Mouse (Mus musculus): ENCODE data around the gene Slc37a4.
A peak's percentile ranks its signal among the peaks of the same experiment; 100 is the strongest.
"Not testable (repeated sequence)": the region's sequence is repeated elsewhere in the genome, so short reads cannot be mapped to it uniquely, and the experiment has no call there.

Gene Slc37a4

DNA sequence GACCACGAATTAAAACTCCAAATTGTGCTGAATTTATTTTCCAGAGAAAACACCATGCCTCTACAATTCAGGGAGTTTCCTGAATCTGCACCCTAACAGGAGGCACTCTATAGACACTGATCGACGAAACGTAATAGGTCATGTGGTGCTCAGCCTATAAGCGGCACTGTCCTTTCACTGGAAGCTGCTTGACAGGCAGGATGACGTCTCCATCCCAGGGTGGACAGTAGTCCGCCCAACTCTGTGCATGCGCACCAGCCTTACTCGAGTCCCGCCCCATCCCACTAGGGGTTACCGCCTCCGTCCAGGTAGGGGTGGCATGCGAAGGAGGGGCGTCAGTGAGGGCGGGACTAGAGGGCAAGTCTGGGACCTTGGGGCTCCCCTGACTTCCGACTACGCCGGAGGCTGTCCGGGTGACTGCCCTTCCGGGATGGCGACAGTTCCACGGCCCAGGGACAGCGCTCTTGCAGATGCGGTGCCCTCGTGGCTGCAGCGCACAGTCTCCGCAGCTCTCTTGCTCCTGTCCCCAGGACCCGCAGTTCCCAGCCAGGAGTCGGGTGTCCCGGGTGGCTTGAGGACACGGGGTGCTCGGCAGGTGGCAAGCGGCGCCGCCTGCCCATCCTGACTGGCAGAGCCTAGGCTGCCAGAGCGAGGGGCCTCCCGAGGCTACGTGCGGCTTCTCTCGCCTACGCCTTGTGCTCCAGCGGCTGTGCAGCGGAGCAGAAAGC, at the start of gene Slc37a4:
Gene Slc37a4 (plus strand): TSS at position 169 of the 728 bp plus-strand sequence.
- peak; percentile 84 for DNase-seq (ENCODE audit: low read depth, low spot score)

GRCm38 (mm10) chr9:44347166-44347565, 49.5 kb upstream of the Slc37a4 start:
- DNase-seq (ENCODE audit: low read depth, low spot score): no peak

DNA sequence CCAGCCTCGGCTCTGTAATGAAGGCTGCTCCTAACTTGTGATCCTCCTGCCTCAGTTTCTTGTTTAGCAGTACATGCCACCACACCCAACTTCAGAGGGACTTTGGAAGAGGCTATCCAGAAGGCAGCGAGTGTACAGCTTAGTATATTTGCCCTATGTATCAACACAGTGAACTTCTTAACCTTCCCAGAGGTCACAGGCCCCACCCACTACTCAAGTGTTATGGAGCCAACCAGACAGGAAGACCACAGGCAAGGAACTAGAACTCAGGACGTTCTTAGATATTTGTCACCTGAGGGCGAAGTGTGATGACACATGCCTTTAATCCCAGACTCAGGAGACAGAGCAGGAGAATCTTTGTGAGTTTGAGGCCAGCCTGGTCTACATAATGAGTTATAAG, 49.0 kb upstream of the Slc37a4 start:
- DNase-seq (ENCODE audit: low read depth, low spot score): no peak

DNA sequence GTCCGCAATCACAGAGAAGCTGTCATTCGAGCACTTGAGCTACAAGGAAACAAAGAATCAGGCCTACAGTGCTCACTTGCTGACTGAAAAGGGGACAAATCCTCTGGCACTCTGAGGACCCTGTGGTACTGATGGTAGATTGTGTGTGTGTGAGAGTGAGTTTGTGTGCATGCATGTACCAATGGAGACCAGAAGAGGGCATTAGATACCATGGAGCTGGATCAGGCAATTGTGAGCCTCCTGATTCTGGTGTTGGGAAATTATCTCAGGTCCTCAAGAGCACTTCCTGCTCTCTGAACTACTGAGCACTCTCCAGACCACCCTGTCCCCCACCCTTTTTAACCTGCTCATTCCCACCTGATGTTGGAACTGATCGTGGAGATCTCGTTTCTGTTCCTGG, 48.1 kb upstream of the Slc37a4 start:
- DNase-seq (ENCODE audit: low read depth, low spot score): no peak

GRCm38 (mm10) chr9:44351396-44351795, 45.3 kb upstream of the Slc37a4 start:
- DNase-seq (ENCODE audit: low read depth, low spot score): no peak

DNA sequence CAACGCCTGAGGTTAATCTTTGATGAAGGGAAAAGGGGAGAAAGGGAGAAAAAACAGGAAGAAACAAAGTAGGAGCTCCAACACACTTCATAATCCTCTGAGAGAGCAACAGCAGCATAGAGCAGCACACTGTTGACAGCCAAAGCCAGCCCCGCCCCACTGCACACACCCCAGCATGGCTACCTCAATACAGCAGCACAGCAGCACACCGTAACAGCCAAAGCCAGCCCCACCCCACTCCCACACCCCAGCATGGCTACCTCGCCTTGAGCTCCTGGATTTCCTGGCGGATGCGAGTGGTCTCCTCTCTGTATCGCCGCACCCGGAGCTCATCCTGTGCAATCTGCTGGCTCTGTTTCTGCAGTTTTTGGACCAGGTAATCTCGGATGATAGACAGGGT, 44.3 kb upstream of the Slc37a4 start:
- no peak for DNase-seq (ENCODE audit: low read depth, low spot score)

GRCm38 (mm10) chr9:44353142-44353541, 43.5 kb upstream of the Slc37a4 start:
- no peak for DNase-seq (ENCODE audit: low read depth, low spot score)

GRCm38 (mm10) chr9:44357207-44357606, 39.4 kb upstream of the Slc37a4 start:
- DNase-seq (ENCODE audit: low read depth, low spot score): no peak

GRCm38 (mm10) chr9:44361190-44361917, 35.3 kb upstream of the Slc37a4 start, which contains the start of gene Vps11:
TSS of gene Vps11 (minus strand) at chr9:44361670.
- DNase-seq (ENCODE audit: low read depth, low spot score): peak; percentile 95

DNA sequence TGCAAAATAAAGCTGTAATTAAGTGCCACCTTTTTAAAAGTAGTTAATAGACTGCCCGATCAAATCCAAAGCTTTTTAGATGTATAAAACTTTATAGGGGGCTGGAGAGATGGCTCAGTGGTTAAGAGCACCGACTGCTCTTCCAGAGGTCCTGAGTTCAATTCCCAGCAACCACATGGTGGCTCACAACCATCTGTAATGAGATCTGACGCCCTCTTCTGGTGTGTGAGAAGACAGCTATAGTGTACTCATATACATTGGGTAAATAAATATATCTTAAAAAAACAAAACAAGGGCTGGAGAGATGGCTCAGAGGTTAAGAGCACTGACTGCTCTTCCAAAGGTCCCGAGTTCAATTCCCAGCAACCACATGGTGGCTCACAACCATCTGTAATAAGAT, 34.7 kb upstream of the Slc37a4 start:
- not testable (repeated sequence) for DNase-seq (ENCODE audit: low read depth, low spot score)

DNA sequence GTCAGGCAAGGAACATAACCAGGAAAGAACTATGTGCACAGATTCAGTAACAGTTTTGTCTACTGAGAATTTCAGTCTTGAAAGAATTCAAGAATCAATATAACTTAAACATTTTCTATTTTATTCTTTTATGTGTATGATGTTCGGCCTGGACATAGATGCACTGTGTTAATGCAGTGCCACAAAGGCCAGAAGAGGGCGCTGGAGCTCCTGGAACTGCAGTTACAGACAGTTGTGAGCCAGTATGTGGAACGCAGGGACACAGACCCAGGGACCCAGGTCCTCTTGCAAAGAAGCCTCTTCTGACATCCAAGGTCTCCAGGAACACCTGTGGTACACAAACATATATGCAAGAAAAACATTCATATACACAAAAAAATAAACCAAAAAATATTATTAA, 32.2 kb upstream of the Slc37a4 start:
- no peak for DNase-seq (ENCODE audit: low read depth, low spot score)

- no peak for DNase-seq (ENCODE audit: low read depth, low spot score)
These were observed 23.3 kb upstream of the Slc37a4 start for GRCm38 (mm10) chr9:44373386-44373785.

GRCm38 (mm10) chr9:44376141-44376540, 20.5 kb upstream of the Slc37a4 start:
- DNase-seq (ENCODE audit: low read depth, low spot score): no peak

GRCm38 (mm10) chr9:44377335-44377734, 19.3 kb upstream of the Slc37a4 start:
- DNase-seq (ENCODE audit: low read depth, low spot score): not testable (repeated sequence)

DNA sequence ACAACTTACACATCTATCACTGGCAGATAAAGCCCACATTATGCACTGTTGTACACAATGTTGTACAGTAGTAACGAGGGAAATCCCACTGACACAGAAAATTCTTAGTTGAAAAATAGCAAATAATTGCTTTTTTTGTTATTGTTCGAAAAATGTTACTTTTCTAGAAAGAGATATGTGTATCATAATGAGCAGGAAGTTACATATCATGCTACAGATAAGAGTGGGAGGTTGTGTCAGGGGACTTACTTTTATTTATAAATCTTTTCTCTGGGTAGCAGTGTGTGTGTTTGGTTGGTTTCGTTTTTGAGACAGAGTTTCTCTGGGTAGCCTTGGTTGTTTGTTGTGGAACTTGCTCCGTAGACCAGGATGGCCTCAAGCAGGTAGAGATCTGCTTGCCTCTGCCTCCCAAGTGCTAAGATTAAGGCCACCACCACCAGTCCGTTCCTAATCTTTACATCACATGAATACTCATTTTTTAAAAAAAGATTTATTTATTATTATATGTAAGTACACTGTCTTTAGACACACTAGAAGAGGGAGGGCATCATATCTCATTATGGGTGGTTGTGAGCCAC, 18.4 kb upstream of the Slc37a4 start:
- no peak for DNase-seq (ENCODE audit: low read depth, low spot score)

DNA sequence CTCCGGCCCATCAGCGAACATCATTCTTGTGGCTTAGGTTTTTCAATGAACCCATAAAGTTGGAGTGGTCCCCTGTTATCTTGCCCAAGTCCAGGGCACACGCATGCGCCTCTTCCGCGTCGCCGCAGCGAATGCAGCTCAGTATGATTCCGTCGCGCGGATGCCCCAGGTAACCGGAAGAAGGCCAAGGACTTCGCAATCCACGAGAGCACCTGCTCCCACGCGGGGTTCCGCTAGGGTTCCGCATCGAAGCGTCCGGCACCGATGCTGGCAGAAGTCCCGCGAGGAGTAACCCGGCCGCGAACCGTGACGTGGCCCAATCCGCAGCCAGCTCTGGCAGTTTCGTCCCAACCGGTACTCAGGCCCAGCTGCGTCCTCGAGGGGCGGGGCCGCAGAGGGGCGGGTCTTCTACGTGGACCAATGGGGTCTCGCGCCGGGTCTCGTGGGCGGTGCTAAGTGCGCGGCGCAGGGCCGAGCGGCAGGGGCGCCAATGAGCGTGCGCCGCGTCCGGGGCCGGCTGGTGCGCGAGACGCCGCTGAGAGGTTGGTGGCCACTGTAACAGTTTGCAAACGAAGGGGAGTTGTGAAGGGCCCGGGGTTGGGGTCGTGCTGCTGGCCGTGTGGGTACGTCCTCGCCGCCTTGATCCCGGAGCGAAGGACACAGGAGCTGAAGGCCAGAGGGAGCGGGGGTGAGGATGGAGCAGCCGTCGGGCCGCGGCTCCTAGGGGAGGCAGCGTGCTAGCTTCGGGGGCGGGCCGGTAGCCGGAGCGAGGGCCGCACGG, 17.4 kb upstream of the Slc37a4 start, which contains the start of gene Hyou1:
Gene Hyou1 (plus strand): TSS at position 437 of the 781 bp plus-strand sequence.
- DNase-seq (ENCODE audit: low read depth, low spot score): peak; percentile 96

DNA sequence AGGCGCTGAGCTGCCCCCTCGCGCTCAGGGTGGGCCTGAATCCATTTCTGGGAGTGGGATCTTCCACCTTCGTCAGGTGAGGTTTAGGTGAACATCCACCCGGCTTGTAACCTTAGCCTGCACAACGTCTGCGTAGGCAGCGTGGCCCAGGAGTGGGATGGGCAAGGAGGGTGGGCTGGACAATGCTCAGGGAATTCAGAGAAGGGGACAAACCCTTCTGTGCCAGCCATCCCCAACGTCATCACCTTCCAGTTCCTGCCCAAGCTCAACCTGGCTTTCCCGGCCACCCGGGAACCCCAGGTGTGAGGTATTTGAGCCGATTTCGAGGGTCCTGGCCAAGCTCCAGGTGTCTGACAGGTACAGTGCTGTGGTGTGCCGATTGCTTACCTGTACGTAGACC, 16.8 kb upstream of the Slc37a4 start:
- DNase-seq (ENCODE audit: low read depth, low spot score): no peak

- DNase-seq (ENCODE audit: low read depth, low spot score): no peak
These were observed 12.1 kb upstream of the Slc37a4 start for GRCm38 (mm10) chr9:44384596-44384995.

- no peak for DNase-seq (ENCODE audit: low read depth, low spot score)
These were observed 9.4 kb upstream of the Slc37a4 start for GRCm38 (mm10) chr9:44387221-44387620.

DNA sequence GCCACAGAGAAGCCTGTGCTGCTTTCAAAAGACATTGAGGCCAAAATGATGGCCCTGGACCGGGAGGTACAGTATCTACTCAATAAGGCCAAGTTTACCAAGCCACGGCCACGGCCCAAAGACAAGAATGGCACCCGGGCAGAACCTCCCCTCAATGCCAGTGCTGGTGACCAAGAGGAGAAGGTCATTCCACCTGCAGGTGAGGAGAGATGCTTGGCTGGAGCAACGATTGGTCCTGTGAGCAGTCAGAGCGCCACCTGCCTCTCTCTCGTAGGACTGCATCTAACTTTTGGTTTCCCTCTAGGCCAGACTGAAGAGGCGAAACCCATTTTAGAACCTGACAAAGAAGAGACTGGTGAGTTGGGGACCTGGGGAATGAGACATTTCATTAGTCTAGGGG, 7.4 kb upstream of the Slc37a4 start:
- DNase-seq (ENCODE audit: low read depth, low spot score): no peak

- peak; percentile 48 for DNase-seq (ENCODE audit: low read depth, low spot score)
These were observed 5.2 kb upstream of the Slc37a4 start for GRCm38 (mm10) chr9:44391466-44391865.

DNA sequence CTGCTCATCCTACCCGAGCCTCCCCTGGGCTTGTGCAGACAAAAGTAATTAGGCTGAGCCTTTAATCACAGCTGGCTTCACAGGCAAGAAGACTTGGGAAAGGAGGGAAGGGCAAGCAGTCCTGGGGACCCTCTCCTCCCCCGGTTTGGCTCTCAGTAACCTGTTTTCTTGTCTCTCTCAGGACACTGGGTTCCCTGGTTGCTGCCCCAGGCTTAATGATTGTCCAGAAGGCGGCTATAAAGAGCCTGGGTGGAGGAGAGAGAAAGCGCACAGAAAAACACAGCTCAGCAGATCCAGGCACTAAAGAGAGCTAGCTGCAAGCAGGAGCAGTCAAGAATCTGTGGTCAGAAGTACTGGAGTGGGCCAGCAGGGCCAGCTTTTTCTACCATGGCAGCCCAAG, 1.4 kb downstream of the Slc37a4 start:
- no peak for DNase-seq (ENCODE audit: low read depth, low spot score)

Measured in embryo, embryonic 11.5 days (tissue).